Comparison of ENCODE assay signal across 17 mouse cellular contexts in genomic region chr4:118149956-118150680, GRCm38 (mm10). TPM values are rescaled to one million over a fixed set of nuclear protein-coding genes. Genes with fewer than 3 reads are reported as not detected.
DNase-seq lines count a peak whose midpoint lies in the region; ATAC-seq lines count a peak whose summit lies in the region.
"Had no signal": no experiment of that assay in that cellular context is flagged by ENCODE, and none has a peak within 500 bp of the region (broad histone marks: within the 10 kb centered on the region; RNA-seq: fewer than 3 reads in every experiment).

No protein-coding gene starts in this region.

- H3K4me2 ChIP-seq in intestine, embryonic 16.5 days (ENCODE audit: low read depth, low read length): no peak overlapping the region
- H3K4me2 ChIP-seq: limb, embryonic 13.5 days; midbrain, embryonic 15.5 days had no signal

- no peak overlapping the region for H3K9ac ChIP-seq in intestine, embryonic 16.5 days (ENCODE audit: low read depth, low read length)
- H3K9ac ChIP-seq: limb, embryonic 13.5 days; liver, postnatal 0 days; midbrain, embryonic 15.5 days had no signal

- peak; percentile 25 for DNase-seq in heart, adult 8-10 months (ENCODE audit: low spot score)
- DNase-seq in heart, postnatal 14 days: no peak
- DNase-seq in brain, adult 2 months (ENCODE audit: low read depth, low spot score): peak; percentile 96
- peak; percentile 76 to 86 for DNase-seq in cerebellum, adult 18-20 months
- peak; percentile 36 to 49 for DNase-seq in heart, adult 9 months (ENCODE audit: low spot score in 2 of 2)
- DNase-seq: kidney, postnatal 10 days; liver, postnatal 0 days; right cerebral cortex, postnatal 4 days; thymus, postnatal 14 days had no signal

- WGBS in intestine, embryonic 16.5 days: 85% methylated on average over 14 of the region's 14 CpGs

- H3K4me3 ChIP-seq in intestine, embryonic 16.5 days (ENCODE audit: low read length): no peak overlapping the region
- H3K4me3 ChIP-seq: erythroblast, embryonic 14.5 days; limb, embryonic 13.5 days; midbrain, embryonic 15.5 days had no signal

- peaks cover 37% of the 10 kb centered on the region for H3K36me3 ChIP-seq in intestine, embryonic 16.5 days (ENCODE audit: control insufficient read depth, insufficient read depth, low read length)

- no peaks in the 10 kb centered on the region for H3K4me1 ChIP-seq in intestine, embryonic 16.5 days (ENCODE audit: control insufficient read depth, insufficient read depth, low read length)
- H3K4me1 ChIP-seq: limb, embryonic 13.5 days; midbrain, embryonic 15.5 days had no signal

- H3K27me3 ChIP-seq in intestine, embryonic 16.5 days (replicated peaks; ENCODE audit: control insufficient read depth, insufficient read depth, low read length): no peaks in the 10 kb centered on the region
- H3K27me3 ChIP-seq: limb, embryonic 13.5 days; midbrain, embryonic 15.5 days had no signal

- ATAC-seq in frontal cortex, adult (ENCODE audit: low TSS enrichment): no peak
- ATAC-seq in intestine, embryonic 16.5 days: no peak
- ATAC-seq in erythroblast, adult 5-6 weeks (replicated peaks; ENCODE audit: low FRiP score, poor library complexity, severe bottlenecking): no peak
- ATAC-seq: CD4-positive, CD25-positive, alpha-beta regulatory T cell, adult 4 months; inflammation-experienced regulatory T-cells, adult 6 months; liver, postnatal 0 days; midbrain, embryonic 15.5 days had no signal

- no peaks in the 10 kb centered on the region for H3K9me3 ChIP-seq in intestine, embryonic 16.5 days (ENCODE audit: control insufficient read depth, low read length)
- H3K9me3 ChIP-seq: limb, embryonic 13.5 days; midbrain, embryonic 15.5 days had no signal

- intact Hi-C loops in heart, postnatal 14 days (cut with DNase I): no loop called here

- no peak overlapping the region for H3K27ac ChIP-seq in intestine, embryonic 16.5 days (ENCODE audit: low read length)
- H3K27ac ChIP-seq: limb, embryonic 13.5 days; midbrain, embryonic 15.5 days had no signal

RNA-seq across cellular contexts. Expression of gene St3gal3, which starts 15.4 kb away (rescaled TPM):
- total RNA-seq in heart, adult 8-10 months (2022): 10 to 100 TPM; 61.5 to 67.5 (median 67.2) TPM
- total RNA-seq in heart, postnatal 14 days (2021): 10 to 100 TPM; 44.5 to 48.1 TPM
- 8.6 and 10.1 TPM in 2 replicates for polyA plus RNA-seq in intestine, embryonic 16.5 days (2015; fragmentation: Nextera tagmentation; extraction: Ambion mirVana)
- total RNA-seq in erythroblast, adult 5-6 weeks (2015; ENCODE audit: low replicate concordance): 0.42 and 7.9 TPM in 2 replicates
- 2.2 and 2.6 TPM in 2 replicates for total RNA-seq in erythroblast, adult 5-6 weeks (2017; ENCODE audit: low replicate concordance)

RNA-seq across cellular contexts. Expression of gene Kdm4a, which starts 29.7 kb away (rescaled TPM):
- total RNA-seq in heart, adult 8-10 months (2022): 10 to 100 TPM; 23.7 to 24.5 (median 24.1) TPM
- total RNA-seq in heart, postnatal 14 days (2021): 10 to 100 TPM; 34.8 to 36.6 TPM
- 18.0 and 18.6 TPM in 2 replicates for polyA plus RNA-seq in intestine, embryonic 16.5 days (2015; fragmentation: Nextera tagmentation; extraction: Ambion mirVana)
- 21.5 and 27.2 TPM in 2 replicates for total RNA-seq in erythroblast, adult 5-6 weeks (2015; ENCODE audit: low replicate concordance)
- 56.9 and 76.8 TPM in 2 replicates for total RNA-seq in erythroblast, adult 5-6 weeks (2017; ENCODE audit: low replicate concordance)

Comparison
In these comparisons a context has a peak if more than half of its experiments do, and no peak if none do; other contexts are left out.
1. DNase-seq: peak in heart, adult 8-10 months (single experiment), brain, adult 2 months (single experiment), cerebellum, adult 18-20 months (2 of 2) and heart, adult 9 months (2 of 2); none in heart, postnatal 14 days (0 of 2).
2. RNA of gene St3gal3, which starts 15.4 kb away (total RNA-seq): 61.5 to 67.5 TPM in heart, adult 8-10 months and 44.5 to 48.1 TPM in heart, postnatal 14 days; 0.42 to 7.9 TPM in erythroblast, adult 5-6 weeks; every median in the first group is over 4 times any median in the second.